Mouse (Mus musculus): ENCODE data around the gene Srp54c. TPM values are rescaled to one million over a fixed set of nuclear protein-coding genes. Genes with fewer than 3 reads are reported as not detected.

Srp54c gene
- polyA plus RNA-seq, 1 experiment from 2014 or later = 56.3 TPM

DNA sequence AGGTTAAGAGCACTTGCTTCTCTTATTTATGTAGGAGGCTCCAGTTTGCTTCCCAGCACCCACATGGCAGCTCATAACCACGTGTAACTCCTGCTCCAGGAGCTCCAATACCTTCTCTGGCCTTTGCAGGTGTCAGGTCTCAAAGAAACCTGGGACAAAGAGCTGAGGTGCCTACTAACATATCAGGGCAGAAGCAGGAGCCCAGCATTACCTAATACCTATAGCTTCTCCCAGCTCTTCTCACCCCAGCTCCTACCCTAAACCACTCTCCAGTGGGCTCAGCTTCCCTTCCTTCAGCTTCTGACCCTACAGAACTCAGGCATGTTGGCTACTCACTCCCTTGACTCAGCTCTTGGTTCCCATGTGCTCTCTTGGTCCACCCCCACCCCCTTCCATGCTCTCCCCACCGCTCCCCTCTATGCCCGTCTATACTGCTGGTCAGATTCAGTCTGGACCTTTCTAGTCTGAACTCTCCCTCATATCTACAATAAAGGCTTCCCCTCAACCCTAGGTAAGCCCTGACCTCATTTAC is 70.9 kb downstream of the Srp54c start:
- no peak for DNase-seq (ENCODE audit: low spot score)
- H3K9me3 ChIP-seq = no peaks in the 10 kb centered on the region
- no peaks in the 10 kb centered on the region for H3K27me3 ChIP-seq (ENCODE audit: insufficient read depth, poor library complexity, severe bottlenecking)
- H3K36me3 ChIP-seq = peaks cover 28% of the 10 kb centered on the region
- WGBS = 84% methylated on average over 3 of the region's 3 CpGs
- H3K4me1 ChIP-seq = peaks cover 18% of the 10 kb centered on the region
- H3K27ac ChIP-seq = peak overlapping the region; percentile 94; the same call in 1 of the 2 replicates
- H3K4me3 ChIP-seq = peak overlapping the region; percentile 72; the same call in 1 of the 2 replicates

DNA sequence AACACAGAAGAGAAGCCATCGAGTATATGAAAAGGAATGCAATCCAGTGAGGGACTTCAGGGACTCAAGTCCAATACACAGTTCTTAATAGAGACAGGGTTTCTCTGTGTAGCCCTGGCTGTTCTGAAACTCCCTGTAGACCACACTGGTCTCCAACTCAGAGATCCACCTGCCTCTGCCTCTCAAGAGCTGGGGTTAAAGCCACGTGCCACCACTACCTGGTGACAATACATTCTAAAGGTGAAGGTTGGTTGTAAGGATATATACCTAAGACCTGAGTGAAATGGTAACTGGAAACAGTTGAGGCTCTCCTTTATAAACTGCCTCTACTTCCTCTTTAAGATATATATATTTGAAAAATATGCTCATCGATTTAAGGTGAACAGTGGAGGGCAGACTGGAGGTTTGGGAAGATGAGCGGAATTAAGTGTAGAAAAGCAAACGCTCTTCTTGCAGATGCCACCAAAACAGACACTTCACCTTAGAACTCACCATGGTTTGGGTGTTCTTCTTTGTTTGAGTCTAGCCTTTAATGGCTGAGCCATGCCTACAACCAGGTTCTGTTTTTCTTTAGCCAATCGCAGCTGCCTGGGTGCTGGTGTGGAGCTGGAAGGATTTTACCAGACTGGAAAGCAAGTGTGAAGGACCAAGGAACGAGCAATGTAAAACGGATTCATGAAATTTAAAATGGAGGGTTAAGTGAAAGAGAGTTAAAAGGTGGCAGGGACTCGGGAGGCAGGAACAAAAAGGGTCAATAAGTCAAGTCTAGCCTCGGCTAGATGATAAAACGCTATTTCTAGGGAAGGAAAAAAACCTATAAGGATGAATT is 71.7 kb downstream of the Srp54c start:
- Histone ChIP-seq H3K9me3 (no peaks in the 10 kb centered on the region), H3K4me3 (peak overlapping the region; percentile 72), H3K27me3 (ENCODE audit: insufficient read depth, poor library complexity, severe bottlenecking) (no peaks in the 10 kb centered on the region), H3K4me1 (peaks cover 18% of the 10 kb centered on the region), H3K36me3 (peaks cover 27% of the 10 kb centered on the region), H3K27ac (peak overlapping the region; percentile 94)
- DNase-seq (ENCODE audit: low spot score) = no peak
- WGBS = 50% methylated on average over 11 of the region's 11 CpGs

DNA sequence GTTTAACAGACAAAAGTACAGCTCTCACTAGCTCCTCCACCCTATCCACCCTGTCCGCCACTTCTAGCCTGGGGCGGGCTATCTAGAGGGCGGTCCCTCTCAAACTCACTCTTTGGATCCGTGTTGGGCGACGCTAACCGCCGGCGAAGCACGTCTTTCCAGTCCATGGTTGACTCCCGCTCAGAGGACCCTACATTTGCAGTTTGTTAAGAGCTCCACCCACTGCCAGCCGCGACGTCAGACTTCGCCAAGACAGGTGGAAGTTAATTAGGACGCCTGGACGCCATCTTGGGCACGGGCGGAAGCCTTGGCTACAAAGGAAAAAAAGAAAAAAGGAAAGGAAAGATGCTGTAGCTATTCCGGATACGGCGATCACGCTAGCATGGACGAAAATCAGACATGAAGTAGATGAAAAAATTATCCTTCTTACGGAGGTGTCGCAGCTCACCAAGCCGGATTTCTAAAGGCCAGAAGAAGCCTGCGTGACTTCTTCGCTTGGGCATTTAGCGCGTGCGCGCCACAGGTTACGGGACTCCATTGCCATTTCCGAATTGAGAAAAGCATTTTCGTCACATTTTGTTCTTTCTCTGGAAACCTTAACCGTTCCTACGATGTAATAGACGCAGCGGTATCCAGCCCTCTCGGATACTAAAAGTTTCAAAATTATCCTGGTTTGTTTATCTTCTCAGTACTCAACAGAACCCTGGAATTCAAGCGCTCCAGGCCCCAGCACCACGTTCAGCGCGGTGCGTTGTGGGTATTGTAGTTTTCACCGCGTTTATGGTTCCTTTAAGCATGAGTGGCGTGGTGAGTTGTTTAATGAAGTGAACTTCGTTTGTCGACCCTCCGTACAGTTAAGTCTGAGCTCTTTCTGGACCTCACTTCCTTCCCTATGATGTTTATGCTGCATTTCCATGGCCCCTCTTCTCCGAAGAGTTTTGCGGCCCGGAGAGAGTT is 72.8 kb downstream of the Srp54c start, which contains the start of gene Ppp2r3c:
Gene Ppp2r3c, minus strand, starts transcription at position 514 of the 957 bp plus-strand sequence.
- H3K9me3 ChIP-seq = no peaks in the 10 kb centered on the region
- WGBS = under 1% methylated on average over 55 of the region's 55 CpGs
- peak; percentile 98 for DNase-seq (ENCODE audit: low spot score)
- peaks cover 18% of the 10 kb centered on the region for H3K4me1 ChIP-seq
- peak within 1 kb of the TSS; percentile 94 for H3K27ac ChIP-seq
- H3K36me3 ChIP-seq = peaks cover 17% of the 10 kb centered on the region
- no peaks in the 10 kb centered on the region for H3K27me3 ChIP-seq (ENCODE audit: insufficient read depth, poor library complexity, severe bottlenecking)
- H3K4me3 ChIP-seq = peak within 1 kb of the TSS; percentile 72

DNA sequence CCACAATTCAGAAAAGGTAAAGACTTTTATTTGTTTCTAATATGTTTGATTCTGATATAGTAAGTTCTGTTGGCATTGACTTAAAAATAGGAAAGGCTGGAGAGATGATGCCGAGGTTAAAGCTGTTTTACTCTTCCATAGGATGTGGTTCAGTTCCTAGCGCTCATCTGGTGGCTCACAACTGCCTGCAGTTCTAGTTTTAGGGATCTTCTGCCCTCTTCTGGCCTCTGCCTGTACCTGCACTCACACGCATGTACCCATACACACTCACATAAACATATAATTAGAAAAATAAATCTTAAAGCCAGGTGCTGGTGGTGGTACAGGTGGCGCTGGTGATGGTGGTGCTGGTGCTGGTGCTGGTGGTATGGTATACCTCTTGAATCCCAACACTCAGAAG is 76.4 kb downstream of the Srp54c start:
- no peak for DNase-seq (ENCODE audit: low spot score)
- H3K9me3 ChIP-seq = no peaks in the 10 kb centered on the region
- H3K27ac ChIP-seq = no peak overlapping the region
- WGBS = 90% methylated on average over 4 of the region's 4 CpGs
- peaks cover 10% of the 10 kb centered on the region for H3K4me1 ChIP-seq
- peaks cover 23% of the 10 kb centered on the region for H3K36me3 ChIP-seq
- no peaks in the 10 kb centered on the region for H3K27me3 ChIP-seq (ENCODE audit: insufficient read depth, poor library complexity, severe bottlenecking)
- H3K4me3 ChIP-seq = no peak overlapping the region

DNA sequence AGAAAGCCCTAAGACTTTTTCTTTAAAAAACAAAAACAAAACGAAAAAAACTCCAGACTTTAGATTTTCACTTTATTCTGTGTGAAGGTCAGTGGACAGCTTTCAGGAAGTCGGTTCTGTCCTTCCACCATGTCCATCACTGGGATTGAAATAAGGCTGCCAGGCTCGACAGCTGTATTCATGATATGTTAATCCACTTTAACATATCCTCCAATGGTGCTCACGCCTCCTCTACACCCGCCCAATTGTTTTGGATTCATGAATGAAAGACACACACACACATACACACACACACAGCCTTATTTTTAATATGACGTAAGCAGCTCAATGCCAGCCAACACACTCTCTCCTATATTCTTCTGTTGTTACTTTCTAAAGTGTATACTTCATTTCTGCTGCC is 77.6 kb downstream of the Srp54c start:
- H3K36me3 ChIP-seq = peaks cover 26% of the 10 kb centered on the region
- H3K9me3 ChIP-seq = no peaks in the 10 kb centered on the region
- H3K4me1 ChIP-seq = peaks cover 3% of the 10 kb centered on the region; the same call in 1 of the 2 replicates
- WGBS = 89% methylated on average over 6 of the region's 6 CpGs
- H3K4me3 ChIP-seq = no peak overlapping the region
- H3K27ac ChIP-seq = no peak overlapping the region
- no peak for DNase-seq (ENCODE audit: low spot score)
- no peaks in the 10 kb centered on the region for H3K27me3 ChIP-seq (ENCODE audit: insufficient read depth, poor library complexity, severe bottlenecking)

DNA sequence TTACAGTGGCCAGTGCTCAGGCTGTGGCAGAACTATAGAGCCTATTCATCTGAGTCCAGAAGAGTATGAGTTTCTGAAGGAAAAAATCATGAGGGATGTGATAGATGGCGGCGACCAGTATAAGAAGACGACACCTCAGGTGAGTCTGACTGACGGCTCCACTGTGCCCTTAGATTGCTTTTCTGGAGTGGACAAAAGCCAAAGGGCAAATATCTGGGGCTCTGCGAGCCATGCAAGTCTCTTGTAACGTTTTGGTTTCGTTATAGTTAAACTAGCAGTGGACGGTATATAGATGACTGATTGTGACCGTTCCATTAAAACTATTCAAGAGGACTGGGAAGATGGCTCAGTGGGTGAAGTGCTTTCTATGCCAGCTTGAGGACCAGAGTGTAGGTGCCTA is 78.8 kb downstream of the Srp54c start:
- WGBS = 91% methylated on average over 9 of the region's 9 CpGs
- no peak for DNase-seq (ENCODE audit: low spot score)
- peaks cover 26% of the 10 kb centered on the region for H3K36me3 ChIP-seq

DNA sequence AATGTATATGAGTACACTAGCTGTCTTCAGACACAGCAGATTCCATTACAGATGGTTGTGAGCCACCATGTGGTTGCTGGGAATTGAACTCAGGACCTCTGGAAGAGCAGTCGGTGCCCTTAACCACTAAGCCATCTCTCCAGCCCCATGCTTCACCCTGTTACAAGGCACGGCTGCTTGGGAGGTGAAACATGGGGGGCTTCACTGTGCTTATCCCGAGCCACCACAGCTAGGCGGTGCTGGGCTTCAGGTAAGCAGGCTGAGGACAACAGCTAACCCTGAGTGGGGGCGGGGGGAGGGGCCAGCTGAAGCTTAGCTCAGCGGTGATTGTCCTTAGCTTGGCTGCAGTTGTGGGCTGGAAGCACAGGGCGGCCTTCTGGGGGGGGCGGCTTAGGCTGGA is 79.5 kb downstream of the Srp54c start:
- Histone ChIP-seq H3K27me3 (ENCODE audit: insufficient read depth, poor library complexity, severe bottlenecking) (no peaks in the 10 kb centered on the region), H3K27ac (no peak overlapping the region), H3K9me3 (no peaks in the 10 kb centered on the region), H3K4me3 (no peak overlapping the region), H3K4me1 (no peaks in the 10 kb centered on the region), H3K36me3 (peaks cover 27% of the 10 kb centered on the region)
- DNase-seq (ENCODE audit: low spot score) = no peak
- WGBS = 71% methylated on average over 8 of the region's 8 CpGs

More for the DNA sequence above, 78.8 kb downstream of the Srp54c start:
- Histone ChIP-seq H3K27ac (no peak overlapping the region), H3K4me1 (peaks cover 3% of the 10 kb centered on the region; the same call in 1 of the 2 replicates), H3K4me3 (no peak overlapping the region), H3K9me3 (no peaks in the 10 kb centered on the region), H3K27me3 (ENCODE audit: insufficient read depth, poor library complexity, severe bottlenecking) (no peaks in the 10 kb centered on the region)

DNA sequence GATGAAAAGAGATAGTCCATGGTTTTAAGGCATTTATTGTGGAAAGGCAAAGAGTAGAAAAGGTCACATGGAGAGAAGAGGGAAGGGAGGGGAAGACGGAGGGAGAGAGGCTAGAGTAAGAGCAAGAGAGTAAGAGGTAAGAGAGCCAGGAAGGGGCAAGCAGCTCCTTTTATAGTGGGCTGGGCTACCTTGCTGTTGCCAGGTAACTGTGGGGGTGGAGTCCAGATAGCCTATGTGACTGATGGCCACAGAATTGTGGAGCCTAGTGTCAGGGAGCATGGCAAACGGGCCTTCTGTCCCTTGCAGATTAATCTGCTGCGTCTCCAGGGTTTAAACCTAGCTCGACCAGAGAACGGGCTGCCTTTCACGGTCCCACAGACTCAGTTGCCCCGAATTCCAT is 81.9 kb downstream of the Srp54c start:
- Histone ChIP-seq H3K27ac (no peak overlapping the region), H3K9me3 (no peaks in the 10 kb centered on the region), H3K4me3 (no peak overlapping the region), H3K27me3 (ENCODE audit: insufficient read depth, poor library complexity, severe bottlenecking) (no peaks in the 10 kb centered on the region), H3K36me3 (peaks cover 23% of the 10 kb centered on the region), H3K4me1 (no peaks in the 10 kb centered on the region)
- DNase-seq (ENCODE audit: low spot score) = no peak
- WGBS = 85% methylated on average over 7 of the region's 7 CpGs

Other genes starting within 250 kb of the Srp54c start
- gene Gm20403, start 243.6 kb upstream of the Srp54c start, polyA plus RNA-seq (2016; fragmentation: Nextera tagmentation; extraction: Ambion mirVana) = not detected in 2 replicates
- gene Baz1a, start 215.8 kb upstream of the Srp54c start, polyA plus RNA-seq (2016; fragmentation: Nextera tagmentation; extraction: Ambion mirVana) = 15.1 and 24.7 TPM in 2 replicates
- 30.8 and 39.8 TPM in 2 replicates for gene 2700097O09Rik, start 150.1 kb upstream of the Srp54c start, polyA plus RNA-seq (2016; fragmentation: Nextera tagmentation; extraction: Ambion mirVana)
- gene Srp54a, start 149.9 kb upstream of the Srp54c start, polyA plus RNA-seq (2016; fragmentation: Nextera tagmentation; extraction: Ambion mirVana) = 152 and 156 TPM in 2 replicates
- 15.1 and 17.2 TPM in 2 replicates for gene Fam177a, start 105.7 kb upstream of the Srp54c start, polyA plus RNA-seq (2016; fragmentation: Nextera tagmentation; extraction: Ambion mirVana)
- gene Srp54b, start 75.1 kb upstream of the Srp54c start, polyA plus RNA-seq (2016; fragmentation: Nextera tagmentation; extraction: Ambion mirVana) = 43.6 and 50.8 TPM in 2 replicates
- 2.0 TPM in 1 of 2 replicates, not detected in the other for gene 1700047I17Rik2, start 30.6 kb upstream of the Srp54c start, polyA plus RNA-seq (2016; fragmentation: Nextera tagmentation; extraction: Ambion mirVana)
- 13.3 and 14.2 TPM in 2 replicates for gene 1110008L16Rik, start 69.4 kb downstream of the Srp54c start, polyA plus RNA-seq (2016; fragmentation: Nextera tagmentation; extraction: Ambion mirVana)
- gene Ppp2r3c, start 72.8 kb downstream of the Srp54c start, polyA plus RNA-seq (2016; fragmentation: Nextera tagmentation; extraction: Ambion mirVana) = 11.0 and 14.2 TPM in 2 replicates
- gene Psma6, start 154.1 kb downstream of the Srp54c start, polyA plus RNA-seq (2016; fragmentation: Nextera tagmentation; extraction: Ambion mirVana) = 365 and 409 TPM in 2 replicates